Mouse (Mus musculus) E14TG2a.4 (cell line): ENCODE data around the gene Per2.
"Not testable (repeated sequence)": the region's sequence is repeated elsewhere in the genome, so short reads cannot be mapped to it uniquely, and the experiment has no call there.

Source experiments
- H3K27me3 ChIP-seq: 2 replicates; pipeline ENCODE4 v1.6.1; 2014; ENCODE audit warnings: low read length, control low read depth; ENCODE audit not compliant: insufficient read depth
- H3K36me3 ChIP-seq: 2 replicates; pipeline ENCODE4 v1.6.1; 2014; ENCODE audit warnings: low read length, control low read depth; ENCODE audit not compliant: insufficient read depth
- H3K4me1 ChIP-seq: replicated peaks from 2 replicates; pipeline ENCODE4 v1.6.1; 2014; ENCODE audit warnings: low read depth, low read length, control low read depth
- H3K4me3 ChIP-seq: replicated peaks from 2 replicates; pipeline ENCODE4 v1.5.1; 2014; ENCODE audit warnings: mild to moderate bottlenecking, low read length
- H3K9me3 ChIP-seq: 2 replicates; pipeline ENCODE4 v1.6.1; 2014; ENCODE audit warnings: low read length, control low read depth
- CTCF ChIP-seq: conservative IDR thresholded peaks from 2 replicates; pipeline ENCODE4 v1.5.1; 2014; ENCODE audit warnings: low read length
- NANOG ChIP-seq: IDR thresholded peaks from 2 replicates; pipeline ENCODE4 v1.6.1; 2014; ENCODE audit warnings: borderline replicate concordance, low read length, mixed read lengths
- POU5F1 ChIP-seq: IDR thresholded peaks from 2 replicates; pipeline ENCODE4 v1.6.1; 2014; ENCODE audit warnings: low read length, borderline replicate concordance

The Per2 gene

DNA sequence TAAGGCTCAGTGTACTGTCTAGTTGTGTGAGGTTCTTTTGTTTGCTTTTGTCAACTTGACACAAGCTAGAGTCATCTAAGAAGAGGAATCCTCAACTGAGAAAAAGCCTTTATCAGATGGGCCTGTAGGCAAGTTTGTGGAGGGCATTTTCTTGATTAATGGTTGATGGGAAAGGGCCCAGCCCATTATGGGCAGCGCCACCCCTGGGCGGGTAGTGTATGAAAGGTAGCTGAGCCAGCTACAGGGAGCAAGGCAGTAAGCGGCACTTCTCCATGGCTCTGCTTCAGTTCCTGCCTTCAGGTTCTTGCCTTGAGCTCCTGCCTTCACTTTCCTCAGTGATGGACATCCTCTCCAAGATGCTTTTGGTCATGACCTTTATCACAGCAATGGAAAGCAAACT, 27.0 kb upstream of the Per2 start:
- H3K9me3 ChIP-seq: no peaks in the 10 kb centered on the region
- TF ChIP-seq NANOG (no peak), POU5F1 (no peak), CTCF (no peak)
- H3K27me3 ChIP-seq: peaks cover 17% of the 10 kb centered on the region
- H3K4me1 ChIP-seq: 0 out of 2 replicates have a peak, but pooled peaks cover 5% of the 10 kb centered on the region
- no peak overlapping the region for H3K4me3 ChIP-seq
- H3K36me3 ChIP-seq: no peaks in the 10 kb centered on the region

DNA sequence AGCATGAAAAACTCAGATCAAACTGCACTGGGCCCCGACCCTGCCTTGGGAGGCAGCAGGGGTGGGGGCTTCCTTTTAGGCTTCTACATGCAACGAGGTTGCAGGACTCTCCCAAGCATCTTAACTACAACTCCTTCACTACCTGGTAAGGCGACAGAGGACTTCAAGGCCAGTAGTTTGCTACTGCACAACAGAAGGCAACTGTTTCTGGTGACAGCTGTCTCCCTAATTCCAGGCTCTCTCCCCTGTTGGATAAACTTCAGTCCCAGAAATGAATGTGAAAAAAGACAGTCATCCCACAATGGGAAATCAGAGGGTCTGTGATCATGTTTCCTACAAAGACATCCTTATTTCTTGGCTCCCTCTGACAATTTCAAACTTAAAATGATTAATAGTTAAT, 26.3 kb upstream of the Per2 start:
- Histone ChIP-seq H3K36me3 (no peaks in the 10 kb centered on the region), H3K9me3 (no peaks in the 10 kb centered on the region), H3K4me3 (no peak overlapping the region), H3K4me1 (0 out of 2 replicates have a peak, but pooled peaks cover 5% of the 10 kb centered on the region), H3K27me3 (peaks cover 20% of the 10 kb centered on the region)
- TF ChIP-seq NANOG (no peak), POU5F1 (no peak), CTCF (no peak)

DNA sequence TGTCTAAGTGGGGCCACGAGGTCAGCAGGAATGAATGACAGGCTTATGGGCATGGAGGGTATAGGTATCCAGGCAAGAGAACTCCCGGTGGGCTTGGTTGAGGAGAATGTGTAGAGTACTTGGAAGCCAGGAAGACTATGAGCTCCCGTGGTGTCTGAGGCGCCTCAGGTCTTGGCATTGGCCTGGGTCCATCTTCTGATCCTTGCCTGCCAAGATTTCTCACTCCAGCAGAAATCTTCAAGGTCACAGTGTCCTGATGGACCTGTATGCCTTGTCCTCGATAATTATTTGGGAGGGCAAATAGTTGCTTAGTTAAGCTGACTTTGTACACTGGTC, 24.9 kb upstream of the Per2 start:
- peaks cover 20% of the 10 kb centered on the region for H3K27me3 ChIP-seq
- no peak overlapping the region for H3K4me3 ChIP-seq
- H3K9me3 ChIP-seq: no peaks in the 10 kb centered on the region
- TF ChIP-seq CTCF: no peak
- no peak for TF ChIP-seq NANOG
- no peak for TF ChIP-seq POU5F1
- H3K36me3 ChIP-seq: no peaks in the 10 kb centered on the region
- 0 out of 2 replicates have a peak, but pooled peaks cover 5% of the 10 kb centered on the region for H3K4me1 ChIP-seq

DNA sequence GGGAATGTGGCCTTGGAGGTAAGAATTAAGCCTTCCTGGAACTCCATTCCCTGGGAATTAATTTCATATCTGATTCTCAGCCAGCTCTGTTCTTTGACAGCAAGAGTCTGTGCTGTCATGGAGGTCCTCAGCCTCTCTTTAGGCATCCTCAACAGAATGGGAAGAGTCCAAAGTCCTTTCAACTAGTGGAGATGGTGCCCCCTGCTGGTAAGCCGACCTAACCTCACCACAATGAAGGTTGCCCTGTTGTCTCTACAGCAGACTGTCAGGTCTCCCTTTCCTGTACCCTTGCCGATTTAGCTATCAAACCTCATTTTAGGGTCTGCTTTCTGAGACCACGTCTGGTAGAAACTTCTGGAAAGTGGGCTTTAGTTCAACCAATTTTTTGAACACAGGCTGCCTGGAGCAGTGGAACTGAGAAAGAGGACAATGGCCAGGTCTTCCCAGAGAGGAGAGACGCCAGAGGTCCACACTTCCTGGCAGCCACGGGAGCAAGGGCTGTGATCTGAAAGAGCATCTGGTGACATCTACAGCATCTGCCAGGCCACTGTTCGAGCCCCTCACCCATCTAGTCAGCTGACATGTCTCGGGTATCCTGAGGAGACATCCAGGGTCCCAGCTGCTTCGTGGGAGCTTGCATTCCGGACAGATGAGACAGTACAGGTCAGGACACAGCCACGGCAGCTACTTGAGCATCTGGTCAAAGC, 24.3 kb upstream of the Per2 start:
- TF ChIP-seq CTCF (peak; percentile 78), NANOG (no peak)
- Histone ChIP-seq H3K9me3 (no peaks in the 10 kb centered on the region), H3K36me3 (no peaks in the 10 kb centered on the region), H3K4me1 (0 out of 2 replicates have a peak, but pooled peaks cover 5% of the 10 kb centered on the region), H3K27me3 (peaks cover 20% of the 10 kb centered on the region), H3K4me3 (no peak overlapping the region)

DNA sequence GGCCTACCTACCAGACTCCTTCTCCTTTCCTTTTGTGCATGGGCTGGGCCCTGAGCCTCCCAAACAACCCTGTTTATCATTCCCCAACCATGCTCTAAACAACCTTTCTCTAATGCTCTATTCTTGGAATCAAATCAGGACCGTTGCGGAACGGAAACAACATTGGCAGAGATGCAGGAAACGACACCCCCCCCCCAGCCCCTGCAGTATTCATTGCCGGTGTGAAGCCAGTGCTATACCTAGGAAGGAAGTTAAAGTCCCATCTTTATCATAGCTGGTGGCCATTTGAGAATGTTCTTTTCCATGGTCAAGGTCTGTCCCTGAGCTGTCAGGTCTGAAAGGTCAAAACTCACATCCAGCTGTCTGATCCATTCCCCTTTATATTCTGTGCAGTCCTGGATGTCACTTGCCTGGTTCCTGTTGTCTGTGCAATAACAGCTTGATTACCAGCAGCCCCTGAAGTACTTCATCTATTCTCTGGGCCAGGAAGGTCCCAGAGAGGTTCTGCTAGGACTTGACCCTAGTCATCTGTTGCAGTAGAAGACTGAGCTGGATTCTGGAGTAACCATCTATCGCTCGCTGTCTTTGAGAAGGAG, 23.6 kb upstream of the Per2 start:
- H3K36me3 ChIP-seq: no peaks in the 10 kb centered on the region
- no peaks in the 10 kb centered on the region for H3K9me3 ChIP-seq
- H3K4me1 ChIP-seq: 0 out of 2 replicates have a peak, but pooled peaks cover 5% of the 10 kb centered on the region
- TF ChIP-seq CTCF (no peak), NANOG (no peak), POU5F1 (no peak)
- H3K4me3 ChIP-seq: no peak overlapping the region
- peaks cover 17% of the 10 kb centered on the region for H3K27me3 ChIP-seq

DNA sequence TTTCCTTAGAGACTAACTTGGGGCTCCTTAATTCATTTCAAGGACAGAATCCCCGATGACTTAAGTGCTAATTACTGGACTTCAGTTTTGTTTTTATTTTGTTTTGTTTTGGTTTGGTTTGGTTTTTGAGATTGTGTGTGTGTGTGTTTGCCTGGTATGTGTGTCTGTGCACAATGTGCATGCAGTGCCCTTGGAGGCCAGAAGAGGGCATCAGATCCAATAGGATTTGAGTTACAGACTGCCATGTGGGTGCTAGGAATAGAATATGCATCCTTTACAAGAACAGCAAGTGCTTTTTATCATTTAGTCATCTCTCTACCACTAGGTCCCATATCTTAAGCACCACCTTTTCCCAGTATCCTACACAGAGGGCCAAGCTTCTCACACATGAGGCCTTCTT, 19.8 kb upstream of the Per2 start:
- TF ChIP-seq NANOG: no peak
- TF ChIP-seq CTCF: peak; percentile 59
- no peak for TF ChIP-seq POU5F1

DNA sequence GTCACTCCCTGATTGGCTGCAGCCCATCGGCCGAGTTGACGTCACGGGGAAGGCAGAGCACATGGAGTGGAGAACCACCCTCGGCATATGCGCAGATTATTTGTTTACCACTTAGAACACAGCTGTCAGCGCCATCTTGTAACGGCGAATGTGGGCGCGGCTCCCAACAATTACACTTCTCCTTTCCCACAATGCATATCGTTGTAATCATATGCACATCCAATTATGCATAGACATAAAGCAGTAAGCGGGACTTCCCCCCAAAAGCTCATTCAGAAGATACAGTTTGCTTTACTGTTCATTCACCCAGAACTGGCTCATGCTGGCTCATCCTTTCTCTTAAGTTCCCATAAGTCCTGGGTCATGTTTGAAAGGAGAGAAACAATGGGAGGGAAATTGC, 19.0 kb upstream of the Per2 start:
- not testable (repeated sequence) for H3K4me1 ChIP-seq, H3K27me3 ChIP-seq, H3K4me3 ChIP-seq, H3K9me3 ChIP-seq, H3K36me3 ChIP-seq

More for the DNA sequence above, 19.8 kb upstream of the Per2 start:
- 0 out of 2 replicates have a peak, but pooled peaks cover 5% of the 10 kb centered on the region for H3K4me1 ChIP-seq
- peaks cover 7% of the 10 kb centered on the region; the same call in 1 of the 2 replicates for H3K27me3 ChIP-seq
- no peaks in the 10 kb centered on the region for H3K9me3 ChIP-seq
- no peak overlapping the region for H3K4me3 ChIP-seq
- no peaks in the 10 kb centered on the region for H3K36me3 ChIP-seq

DNA sequence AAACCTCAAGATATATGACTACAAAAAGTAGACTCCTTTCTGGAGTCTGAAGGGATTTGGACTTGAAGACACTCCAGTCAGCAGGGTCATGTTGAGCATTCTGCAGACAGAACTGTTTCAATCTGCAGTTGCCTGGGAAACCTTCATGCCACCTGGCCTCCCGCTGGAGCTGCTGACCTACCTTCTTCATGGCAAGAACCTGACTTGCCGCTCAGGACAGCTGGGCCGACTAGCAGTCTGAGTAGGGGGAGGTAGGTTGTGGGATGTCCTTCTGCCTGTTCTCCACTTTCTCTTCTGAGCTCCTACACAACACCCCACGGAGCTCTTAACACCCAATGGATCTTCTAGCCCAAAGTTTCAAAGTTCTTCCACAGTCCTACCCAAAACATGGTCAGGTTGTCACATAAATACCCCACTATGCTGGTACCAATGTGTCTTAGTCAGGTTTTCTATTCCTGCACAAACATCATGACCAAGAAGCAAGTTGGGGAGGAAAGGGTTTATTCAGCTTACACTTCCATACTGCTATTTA, 10.8 kb upstream of the Per2 start:
- no peak for TF ChIP-seq POU5F1
- TF ChIP-seq CTCF: no peak
- TF ChIP-seq NANOG: no peak
- Histone ChIP-seq H3K4me1 (no peaks in the 10 kb centered on the region), H3K27me3 (peaks cover 12% of the 10 kb centered on the region; the same call in 1 of the 2 replicates), H3K4me3 (no peak overlapping the region), H3K9me3 (no peaks in the 10 kb centered on the region), H3K36me3 (no peaks in the 10 kb centered on the region)

DNA sequence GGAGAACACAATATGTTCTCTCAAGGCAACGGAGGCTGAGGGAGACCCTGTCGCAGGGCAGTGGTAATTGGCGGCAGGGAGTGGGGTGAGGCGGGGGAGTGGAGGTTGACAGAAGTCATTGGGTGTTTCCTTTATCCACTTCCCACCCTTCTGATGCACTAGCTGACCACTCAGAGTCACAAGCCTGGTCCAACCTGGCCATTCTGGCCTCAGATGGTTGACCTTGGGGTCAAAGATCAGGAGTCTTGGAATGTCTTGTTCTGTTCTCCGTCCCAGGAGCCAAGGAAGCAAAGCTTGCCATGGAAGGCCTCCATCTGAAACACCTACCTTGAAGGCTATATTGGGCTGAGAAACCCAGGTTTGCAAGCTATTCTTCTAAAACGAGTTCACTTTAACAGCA, 7.1 kb upstream of the Per2 start:
- H3K4me3 ChIP-seq: no peak overlapping the region
- H3K4me1 ChIP-seq: no peaks in the 10 kb centered on the region
- TF ChIP-seq POU5F1 (no peak), CTCF (no peak), NANOG (no peak)
- no peaks in the 10 kb centered on the region for H3K36me3 ChIP-seq
- H3K27me3 ChIP-seq: peaks cover 47% of the 10 kb centered on the region
- no peaks in the 10 kb centered on the region for H3K9me3 ChIP-seq
